Mouse (Mus musculus) Patski (cell line): ENCODE measurements around the gene Capns2. TPM values are rescaled to one million over a fixed set of nuclear protein-coding genes. Genes with fewer than 3 reads are reported as not detected.
A peak's percentile ranks its signal among the peaks of the same experiment; 100 is the strongest.

Source experiments
- ATAC-seq: fragments of 100-300 bp; one replicate; pipeline ENCODE4 v1.8.0; 2021
- CTCF ChIA-PET: fragments of 350-600 bp; sonication (Branson Sonifier 250); formaldehyde crosslinking; loops from one replicate; lab custom pipeline; 2022; ENCODE audit warnings: inconsistent platforms; lab: Charles Lee
- POLR2A ChIA-PET: fragments of 350-600 bp; sonication (Branson Sonifier 250); formaldehyde crosslinking; loops from one replicate; lab custom pipeline; 2022; ENCODE audit warnings: antibody characterized with exemption, inconsistent platforms; lab: Charles Lee
- DNase-seq: peaks from one replicate; pipeline ENCODE4 v3.0.0-alpha.2; 2011; ENCODE audit warnings: low read depth, low spot score
- H3K27me3 ChIP-seq: fragments of 371-371 bp; one replicate; pipeline ENCODE4 v1.5.1; 2021
- CTCF ChIP-seq: fragments of 100-300 bp; IDR thresholded peaks from one replicate; pipeline ENCODE4 v1.5.1; 2021
- in situ Hi-C: fragments of 300-500 bp; cut with MboI; formaldehyde crosslinking; loops from 3 replicates; pipeline ENCODE4 v1.11.1; 2018; ENCODE audit warnings: low pct_unique_long_range_greater_than_20kb, mixed read lengths
- polyA plus RNA-seq: library from polyadenylated mRNA; unstranded; gene quantifications from one replicate; pipeline ENCODE4 v1.2.3, GENCODE M21; 2021

Capns2 gene
- polyA plus RNA-seq, result 0.08 TPM

DNA sequence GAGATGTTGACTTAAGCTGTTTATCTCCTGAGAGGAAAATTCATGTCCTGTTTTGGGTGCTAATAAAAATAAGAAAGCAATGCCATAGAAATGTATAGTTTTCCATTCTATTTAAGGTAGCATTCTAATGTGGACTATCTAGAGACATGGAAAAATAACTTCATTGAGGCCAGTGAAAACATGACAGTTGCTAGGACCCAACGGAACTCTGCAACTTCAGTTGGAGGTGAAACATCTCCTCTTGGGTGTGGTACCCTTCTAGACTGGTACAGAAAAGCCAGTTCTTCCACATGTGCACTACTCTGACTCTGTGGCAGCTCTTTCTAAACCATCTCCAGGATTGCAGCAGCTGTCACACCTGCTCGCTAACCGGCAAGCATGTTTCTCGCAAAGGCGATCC lies at the start of gene Capns2:
Capns2 (plus strand) TSS at position 301 of the 400 bp plus-strand sequence.
- DNase-seq, result no peak
- no peaks in the 10 kb centered on the region for H3K27me3 ChIP-seq
- ChIA-PET CTCF (interaction anchor here (1.4 kb wide), 1 partner anchor 71 kb away, joined by 5 read pairs; no protein-coding TSS in a partner anchor), POLR2A (no interaction called here)
- in situ Hi-C loops, result no loop called here
- no peak for TF ChIP-seq CTCF
- no peak for ATAC-seq

DNA sequence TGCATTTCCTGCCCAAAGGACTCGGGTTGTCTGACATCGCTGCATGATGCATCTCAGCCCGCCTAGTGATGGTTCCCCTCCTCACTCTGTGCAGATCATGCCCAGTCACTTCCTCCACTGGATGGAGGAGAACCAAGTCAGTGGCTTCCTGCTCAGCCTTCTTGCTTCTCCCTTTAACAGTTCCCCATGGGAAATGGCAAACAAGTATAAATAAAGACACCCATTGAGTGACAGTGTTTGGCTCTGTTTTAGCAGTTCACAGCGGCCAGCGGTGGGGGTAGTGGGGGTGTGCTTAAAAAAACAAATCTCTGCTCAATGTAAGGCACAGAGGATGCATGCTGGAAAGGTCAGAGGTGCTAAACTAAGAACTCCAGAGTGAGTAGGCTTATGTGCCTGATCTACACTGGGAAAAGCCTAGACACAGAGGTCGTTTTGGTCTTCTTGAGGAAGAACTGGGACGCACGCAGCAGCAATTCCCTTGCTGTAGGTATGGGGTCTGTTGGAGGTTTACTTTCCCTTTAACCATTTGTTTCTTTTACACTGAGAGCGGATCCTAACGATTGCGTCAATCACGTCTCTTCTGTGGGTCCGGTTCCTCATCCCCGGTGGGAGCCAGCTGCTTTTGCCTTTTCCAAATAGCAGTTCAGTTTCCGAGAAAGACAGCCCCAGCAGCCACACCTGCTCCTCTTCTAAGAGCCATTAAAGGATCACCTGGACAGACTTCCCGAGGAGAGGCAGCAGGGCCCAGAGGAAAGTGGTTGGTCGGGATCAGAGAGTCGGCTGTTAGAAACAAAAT lies 47.8 kb upstream of the Capns2 start:
- DNase-seq (no peak), ATAC-seq (no peak)
- CTCF ChIA-PET, result interaction anchor here (2.0 kb wide), 1 partner anchor 35 kb away, joined by 6 read pairs; no protein-coding TSS in a partner anchor
- no peak for TF ChIP-seq CTCF
- no peaks in the 10 kb centered on the region for H3K27me3 ChIP-seq
- POLR2A ChIA-PET, result no interaction called here
- in situ Hi-C loops, result no loop called here

DNA sequence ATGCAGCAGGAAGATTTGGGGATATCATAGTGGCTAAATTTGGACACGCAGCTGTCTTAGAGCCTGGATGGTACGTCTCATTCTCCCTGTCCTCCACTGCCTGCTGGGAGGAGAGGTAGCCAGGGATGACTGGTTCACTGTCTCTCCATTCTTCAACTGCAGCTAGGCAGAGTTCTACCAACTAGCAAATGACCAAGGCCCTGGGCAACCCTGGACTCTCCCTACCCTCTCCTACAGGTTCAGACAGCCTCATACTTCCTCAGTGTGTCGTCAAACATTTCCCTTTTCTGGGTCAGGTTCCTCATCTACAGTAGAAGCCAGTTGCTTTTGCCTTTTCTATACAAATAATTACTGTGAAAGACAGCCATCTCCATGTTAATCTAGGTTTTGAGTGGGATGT lies 46.5 kb upstream of the Capns2 start:
- in situ Hi-C loops, result loop anchor here (5.0 kb wide), 1 partner anchor 32 kb away; no protein-coding TSS in a partner anchor
- no peak for TF ChIP-seq CTCF
- no peaks in the 10 kb centered on the region for H3K27me3 ChIP-seq
- ATAC-seq (no peak), DNase-seq (no peak)
- CTCF ChIA-PET, result interaction anchor here (2.0 kb wide), 1 partner anchor 36 kb away, joined by 6 read pairs; no protein-coding TSS in a partner anchor
- POLR2A ChIA-PET, result interaction anchor here (0.6 kb wide), 1 partner anchor 26 kb away, joined by 3 read pairs; no protein-coding TSS in a partner anchor

DNA sequence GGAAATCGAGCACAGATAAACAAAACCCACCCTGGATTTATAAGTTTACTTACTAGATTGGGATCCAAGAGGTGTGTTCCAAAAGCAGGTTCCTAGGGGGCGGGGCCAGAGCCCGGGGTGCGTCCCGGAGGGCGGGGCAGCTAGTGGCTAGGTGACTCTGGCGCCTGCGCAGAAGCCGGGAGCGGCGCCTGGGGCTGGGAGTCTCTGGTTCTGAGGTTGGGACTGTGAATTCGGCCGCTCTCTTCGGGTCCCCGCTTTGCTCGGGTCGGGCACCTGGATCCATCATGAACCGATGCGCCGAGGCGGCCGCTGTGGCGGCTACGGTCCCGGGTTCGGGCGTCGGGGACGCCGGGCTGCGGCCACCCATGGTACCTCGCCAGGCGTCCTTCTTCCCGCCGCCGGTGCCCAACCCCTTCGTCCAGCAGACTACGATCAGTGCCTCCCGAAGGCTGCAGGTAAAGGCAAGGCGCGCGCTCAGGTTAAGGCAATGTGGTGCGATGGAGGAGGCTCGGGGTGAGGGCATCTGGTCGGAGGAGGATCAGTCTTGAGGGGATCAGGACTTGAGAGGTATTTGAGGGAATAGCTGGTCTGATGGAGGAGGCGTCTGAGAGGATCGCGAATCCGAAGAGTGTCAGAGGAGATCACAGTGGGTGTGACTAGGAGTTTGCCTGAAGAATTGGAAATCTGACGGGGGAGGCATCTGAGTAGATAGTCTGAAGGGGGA lies 45.9 kb upstream of the Capns2 start, which contains the start of gene Lpcat2:
Lpcat2 (plus strand) TSS at position 169 of the 724 bp plus-strand sequence.
- POLR2A ChIA-PET, result no interaction called here
- DNase-seq, result no peak
- peak; percentile 63 for ATAC-seq
- CTCF ChIA-PET, result interaction anchor here (1.0 to 2.0 kb wide), 2 partner anchors 12 to 37 kb away, joined by 4 to 6 read pairs; no protein-coding TSS in a partner anchor
- no peaks in the 10 kb centered on the region for H3K27me3 ChIP-seq
- in situ Hi-C loops, result loop anchor here (5.0 kb wide), 1 partner anchor 33 kb away; no protein-coding TSS in a partner anchor
- no peak for TF ChIP-seq CTCF

DNA sequence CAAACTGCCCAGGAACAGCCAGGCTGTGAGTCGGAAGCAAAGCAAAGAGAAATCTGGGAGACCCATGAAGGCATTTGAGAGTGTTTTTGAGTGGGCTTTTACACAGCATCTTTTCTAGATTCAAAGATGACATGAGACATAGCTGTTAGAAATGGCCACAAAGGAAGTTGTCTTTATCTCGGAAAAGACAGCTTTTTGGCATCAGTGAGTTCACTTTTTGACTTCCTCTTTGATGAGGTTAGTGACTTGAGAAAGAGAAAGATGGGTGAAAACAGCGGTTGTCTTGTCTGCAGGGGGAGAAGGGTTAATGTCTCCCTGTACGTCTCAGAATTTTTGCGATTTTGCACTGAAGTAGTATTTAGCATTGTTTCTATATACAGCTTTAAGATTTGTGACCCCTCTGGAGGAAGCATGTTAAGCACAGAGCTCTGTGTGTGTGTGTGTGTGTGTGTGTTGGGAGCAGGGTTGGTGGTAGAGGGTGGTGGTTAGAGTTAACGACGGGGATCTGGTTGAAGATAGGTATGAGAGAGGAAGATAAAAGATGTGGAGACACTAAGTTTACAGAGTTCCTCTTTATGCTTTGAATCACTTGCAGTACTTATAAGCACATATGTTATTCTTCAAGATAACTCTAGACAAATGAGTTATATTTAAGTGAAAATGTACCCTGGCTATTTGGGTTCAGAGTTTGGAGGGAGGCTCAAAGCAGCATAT lies 44.8 kb upstream of the Capns2 start:
- DNase-seq, result no peak
- no peaks in the 10 kb centered on the region for H3K27me3 ChIP-seq
- POLR2A ChIA-PET, result no interaction called here
- no peak for TF ChIP-seq CTCF
- in situ Hi-C loops, result loop anchor here (5.0 kb wide), 1 partner anchor 34 kb away; no protein-coding TSS in a partner anchor
- CTCF ChIA-PET, result interaction anchor here (1.0 kb wide), 1 partner anchor 11 kb away, joined by 4 read pairs; no protein-coding TSS in a partner anchor
- ATAC-seq, result no peak

- ChIA-PET CTCF (interaction anchor here (0.9 kb wide), 1 partner anchor 40 kb away, joined by 3 read pairs; no protein-coding TSS in a partner anchor), POLR2A (no interaction called here)
- ATAC-seq, result no peak
- H3K27me3 ChIP-seq, result no peaks in the 10 kb centered on the region
- no peak for TF ChIP-seq CTCF
- in situ Hi-C loops, result loop anchor here (5.0 kb wide), 1 partner anchor 36 kb away; no protein-coding TSS in a partner anchor
- no peak for DNase-seq
These were observed 42.6 kb upstream of the Capns2 start for GRCm38 (mm10) chr8:92858475-92859182.

GRCm38 (mm10) chr8:92861977-92862376 lies 39.2 kb upstream of the Capns2 start:
- ChIA-PET POLR2A (no interaction called here), CTCF (interaction anchor here (0.8 kb wide), 1 partner anchor 12 kb away, joined by 3 read pairs; no protein-coding TSS in a partner anchor)
- ATAC-seq, result peak; percentile 71
- in situ Hi-C loops, result no loop called here
- H3K27me3 ChIP-seq, result no peaks in the 10 kb centered on the region
- no peak for TF ChIP-seq CTCF
- DNase-seq, result no peak

- CTCF ChIA-PET, result interaction anchor here (1.0 kb wide), 2 partner anchors 10 to 37 kb away, joined by 3 to 4 read pairs; no protein-coding TSS in a partner anchor
- DNase-seq, result no peak
- in situ Hi-C loops, result no loop called here
These were observed 30.9 kb upstream of the Capns2 start for GRCm38 (mm10) chr8:92870281-92870680.

More at GRCm38 (mm10) chr8:92870281-92870680, 30.9 kb upstream of the Capns2 start:
- H3K27me3 ChIP-seq, result no peaks in the 10 kb centered on the region
- TF ChIP-seq CTCF, result no peak
- no peak for ATAC-seq
- POLR2A ChIA-PET, result no interaction called here
